Mouse (Mus musculus) neural tube, embryonic 15.5 days (tissue): ENCODE results near the gene Psmg4. TPM values are rescaled to one million over a fixed set of nuclear protein-coding genes. Genes with fewer than 3 reads are reported as not detected.
A peak's percentile ranks its signal among the peaks of the same experiment; 100 is the strongest.

Source experiments
- ATAC-seq: fragments of 200-750 bp; cut with Nextera tagmentation; 2 replicates; pipeline ENCODE4 v1.8.0; 2017; ENCODE audit warnings: mild to moderate bottlenecking, moderate TSS enrichment, moderate library complexity; ENCODE audit not compliant: low FRiP score
- H3K27ac ChIP-seq: fragments of 300-500 bp; sonication (generic); replicated peaks from 2 replicates; pipeline ENCODE4 v1.5.1; 2015; ENCODE audit warnings: mild to moderate bottlenecking, inconsistent platforms
- H3K27me3 ChIP-seq: fragments of 300-500 bp; sonication (generic); replicated peaks from 2 replicates; pipeline ENCODE4 v1.6.1; 2015; ENCODE audit warnings: inconsistent platforms
- H3K36me3 ChIP-seq: fragments of 300-500 bp; sonication (generic); 2 replicates; pipeline ENCODE4 v1.6.1; 2015; ENCODE audit warnings: inconsistent platforms
- H3K4me1 ChIP-seq: fragments of 300-500 bp; sonication (generic); 2 replicates; pipeline ENCODE4 v1.6.1; 2015; ENCODE audit warnings: inconsistent platforms
- H3K4me2 ChIP-seq: fragments of 300-500 bp; sonication (generic); 2 replicates; pipeline ENCODE4 v1.6.1; 2015; ENCODE audit warnings: inconsistent platforms, mild to moderate bottlenecking, moderate library complexity
- H3K4me3 ChIP-seq: fragments of 300-500 bp; sonication (generic); replicated peaks from 2 replicates; pipeline ENCODE4 v1.5.1; 2015; ENCODE audit warnings: mild to moderate bottlenecking, inconsistent platforms
- H3K9ac ChIP-seq: fragments of 300-500 bp; sonication (generic); replicated peaks from 2 replicates; pipeline ENCODE4 v1.6.1; 2015; ENCODE audit warnings: mild to moderate bottlenecking, inconsistent platforms
- H3K9me3 ChIP-seq: fragments of 300-500 bp; sonication (generic); replicated peaks from 2 replicates; pipeline ENCODE4 v1.6.1; 2016; ENCODE audit warnings: inconsistent platforms
- WGBS: fragments of 180-500 bp; shearing (Covaris S2); methylation state at CpG from one replicate; pipeline ENCODE4 v1.1.7; 2015; ENCODE audit warnings: mixed read lengths; 5-methylcytosine and 5-hydroxymethylcytosine counted together
- polyA plus RNA-seq: library from polyadenylated mRNA; unstranded; fragments of >200 nt; fragmentation: Nextera tagmentation; extraction: Ambion mirVana; gene quantifications from 2 replicates; pipeline ENCODE4 v1.2.1, GENCODE M21; 2015

The Psmg4 gene
- polyA plus RNA-seq, 1 experiment from 2014 or later: 86.8 TPM

GRCm38 (mm10) chr13:34211261-34211775, 48.6 kb downstream of the Psmg4 start:
- 70% methylated on average over 4 of the region's 4 CpGs for WGBS
- no peaks in the 10 kb centered on the region for H3K4me1 ChIP-seq
- ATAC-seq: no peak
- no peaks in the 10 kb centered on the region for H3K9me3 ChIP-seq
- H3K4me2 ChIP-seq: no peak overlapping the region
- H3K27ac ChIP-seq: no peak overlapping the region
- no peak overlapping the region for H3K4me3 ChIP-seq
- no peaks in the 10 kb centered on the region for H3K27me3 ChIP-seq
- H3K36me3 ChIP-seq: no peaks in the 10 kb centered on the region
- no peak overlapping the region for H3K9ac ChIP-seq

GRCm38 (mm10) chr13:34212735-34213212, 50.0 kb downstream of the Psmg4 start:
- no peaks in the 10 kb centered on the region for H3K36me3 ChIP-seq

DNA sequence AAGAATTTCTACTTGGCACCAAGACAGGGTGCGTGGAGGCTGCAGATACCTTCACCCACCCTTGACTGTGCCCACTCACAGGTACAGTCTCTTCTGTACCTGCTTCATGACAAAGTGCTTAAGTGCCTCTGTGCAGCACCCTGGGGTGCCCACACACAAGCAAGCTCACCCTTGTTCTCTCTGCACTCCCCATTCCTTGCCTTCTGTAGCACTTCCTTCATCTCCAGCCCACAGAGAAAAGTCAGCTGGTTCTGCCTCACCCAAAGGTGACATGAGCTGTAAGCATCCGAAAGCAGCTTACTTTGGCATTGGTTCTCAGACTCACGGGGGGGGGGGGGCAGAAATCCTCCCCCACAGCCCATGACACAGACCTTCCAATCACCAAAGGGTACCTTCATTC, 52.1 kb downstream of the Psmg4 start:
- Histone ChIP-seq H3K9me3 (no peaks in the 10 kb centered on the region), H3K4me3 (no peak overlapping the region), H3K27ac (no peak overlapping the region), H3K36me3 (peaks cover 3% of the 10 kb centered on the region; the same call in 1 of the 2 replicates), H3K4me2 (no peak overlapping the region), H3K9ac (no peak overlapping the region), H3K27me3 (no peaks in the 10 kb centered on the region), H3K4me1 (no peaks in the 10 kb centered on the region)
- 87% methylated on average over 3 of the region's 3 CpGs for WGBS
- ATAC-seq: no peak

More at GRCm38 (mm10) chr13:34212735-34213212, 50.0 kb downstream of the Psmg4 start:
- WGBS: 83% methylated on average over 10 of the region's 10 CpGs
- no peaks in the 10 kb centered on the region for H3K27me3 ChIP-seq
- no peak overlapping the region for H3K9ac ChIP-seq
- H3K9me3 ChIP-seq: no peaks in the 10 kb centered on the region
- no peak overlapping the region for H3K4me2 ChIP-seq
- no peak for ATAC-seq
- H3K4me1 ChIP-seq: no peaks in the 10 kb centered on the region
- no peak overlapping the region for H3K4me3 ChIP-seq
- no peak overlapping the region for H3K27ac ChIP-seq

- WGBS: 83% methylated on average over 3 of the region's 3 CpGs
- Histone ChIP-seq H3K9ac (no peak overlapping the region), H3K4me2 (no peak overlapping the region), H3K4me3 (no peak overlapping the region), H3K4me1 (peaks cover 11% of the 10 kb centered on the region), H3K9me3 (no peaks in the 10 kb centered on the region), H3K27ac (no peak overlapping the region), H3K27me3 (no peaks in the 10 kb centered on the region), H3K36me3 (peaks cover 9% of the 10 kb centered on the region)
- ATAC-seq: no peak
Observed at GRCm38 (mm10) chr13:34218776-34219175, 56.0 kb downstream of the Psmg4 start.

- no peak for ATAC-seq
- Histone ChIP-seq H3K4me3 (no peak overlapping the region), H3K4me1 (peaks cover 16% of the 10 kb centered on the region), H3K27me3 (no peaks in the 10 kb centered on the region), H3K9ac (no peak overlapping the region), H3K9me3 (no peaks in the 10 kb centered on the region), H3K36me3 (peaks cover 9% of the 10 kb centered on the region), H3K4me2 (no peak overlapping the region), H3K27ac (no peak overlapping the region)
- WGBS: 89% methylated on average over 3 of the region's 3 CpGs
Observed at GRCm38 (mm10) chr13:34219728-34220127, 57.0 kb downstream of the Psmg4 start.

DNA sequence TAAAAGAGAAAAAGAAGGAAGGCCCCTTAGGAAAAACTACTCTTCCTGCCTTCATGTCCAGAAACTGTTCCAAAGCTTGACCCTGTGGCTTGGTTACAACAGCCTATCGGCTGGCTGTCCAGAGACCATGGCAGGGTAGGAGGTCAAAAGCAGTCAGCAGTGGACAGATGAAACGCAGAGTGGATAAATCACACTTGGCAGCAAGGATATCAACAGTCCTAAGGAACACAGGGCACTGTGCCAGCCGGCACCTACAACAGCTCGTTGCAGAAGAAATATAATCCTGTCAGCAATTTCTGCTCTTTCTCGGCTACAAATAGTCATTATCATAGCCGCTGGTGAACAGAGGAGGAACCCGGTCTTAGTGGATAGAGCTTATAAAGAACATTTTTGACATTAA, 60.2 kb downstream of the Psmg4 start:
- Histone ChIP-seq H3K9me3 (no peaks in the 10 kb centered on the region), H3K27me3 (no peaks in the 10 kb centered on the region), H3K4me1 (peaks cover 30% of the 10 kb centered on the region), H3K9ac (no peak overlapping the region), H3K27ac (peak overlapping the region; percentile 58; the same call in 1 of the 2 replicates), H3K36me3 (peaks cover 9% of the 10 kb centered on the region), H3K4me2 (no peak overlapping the region; the same call in 1 of the 2 replicates), H3K4me3 (no peak overlapping the region)
- ATAC-seq: peak; percentile 10; the same call in 1 of the 2 replicates
- 14% methylated on average over 7 of the region's 7 CpGs for WGBS

GRCm38 (mm10) chr13:34226940-34227339, 64.2 kb downstream of the Psmg4 start:
- no peak overlapping the region for H3K9ac ChIP-seq

More at GRCm38 (mm10) chr13:34226940-34227339, 64.2 kb downstream of the Psmg4 start:
- H3K4me2 ChIP-seq: no peak overlapping the region
- H3K4me3 ChIP-seq: no peak overlapping the region
- 8% methylated on average over 1 of the region's 1 CpGs for WGBS
- peaks cover 37% of the 10 kb centered on the region for H3K4me1 ChIP-seq
- H3K36me3 ChIP-seq: no peaks in the 10 kb centered on the region
- no peak overlapping the region for H3K27ac ChIP-seq
- H3K27me3 ChIP-seq: no peaks in the 10 kb centered on the region
- no peaks in the 10 kb centered on the region for H3K9me3 ChIP-seq
- no peak for ATAC-seq

Other genes with a start within 250 kb of the Psmg4 start
- gene Nqo2, start 198.3 kb upstream of the Psmg4 start, polyA plus RNA-seq: 12.3 and 14.1 TPM in 2 replicates
- 6.7 and 8.9 TPM in 2 replicates for gene Ripk1, start 160.6 kb upstream of the Psmg4 start, polyA plus RNA-seq
- 46.0 and 50.9 TPM in 2 replicates for gene Serpinb6a, start 160.2 kb upstream of the Psmg4 start, polyA plus RNA-seq
- gene Bphl, start 125.4 kb upstream of the Psmg4 start, polyA plus RNA-seq: 40.7 and 44.9 TPM in 2 replicates
- gene Tubb2a, start 85.0 kb upstream of the Psmg4 start, polyA plus RNA-seq: 2,701 and 3,281 TPM in 2 replicates
- gene Tubb2b, start 32.5 kb upstream of the Psmg4 start, polyA plus RNA-seq: 777 and 1,015 TPM in 2 replicates
- gene Slc22a23, start 182.2 kb downstream of the Psmg4 start, polyA plus RNA-seq: 13.9 and 15.6 TPM in 2 replicates